Mouse (Mus musculus) testis, adult 10 weeks (tissue): ENCODE measurements around the gene C130060K24Rik. TPM values are rescaled to one million over a fixed set of nuclear protein-coding genes. Genes with fewer than 3 reads are reported as not detected.

Experiments
- polyA plus RNA-seq: library from polyadenylated mRNA; stranded (reverse); fragments of 350-450 nt; fragmentation: Illumina TruSeq; extraction: RNeasy Lipid Tissue Mini Kit (QIAGEN cat#74804); gene quantifications from one replicate; pipeline ENCODE4 v1.2.3, GENCODE M21; 2014; ENCODE audit warnings: low read depth, low replicate concordance

C130060K24Rik gene
- not detected for polyA plus RNA-seq

DNA sequence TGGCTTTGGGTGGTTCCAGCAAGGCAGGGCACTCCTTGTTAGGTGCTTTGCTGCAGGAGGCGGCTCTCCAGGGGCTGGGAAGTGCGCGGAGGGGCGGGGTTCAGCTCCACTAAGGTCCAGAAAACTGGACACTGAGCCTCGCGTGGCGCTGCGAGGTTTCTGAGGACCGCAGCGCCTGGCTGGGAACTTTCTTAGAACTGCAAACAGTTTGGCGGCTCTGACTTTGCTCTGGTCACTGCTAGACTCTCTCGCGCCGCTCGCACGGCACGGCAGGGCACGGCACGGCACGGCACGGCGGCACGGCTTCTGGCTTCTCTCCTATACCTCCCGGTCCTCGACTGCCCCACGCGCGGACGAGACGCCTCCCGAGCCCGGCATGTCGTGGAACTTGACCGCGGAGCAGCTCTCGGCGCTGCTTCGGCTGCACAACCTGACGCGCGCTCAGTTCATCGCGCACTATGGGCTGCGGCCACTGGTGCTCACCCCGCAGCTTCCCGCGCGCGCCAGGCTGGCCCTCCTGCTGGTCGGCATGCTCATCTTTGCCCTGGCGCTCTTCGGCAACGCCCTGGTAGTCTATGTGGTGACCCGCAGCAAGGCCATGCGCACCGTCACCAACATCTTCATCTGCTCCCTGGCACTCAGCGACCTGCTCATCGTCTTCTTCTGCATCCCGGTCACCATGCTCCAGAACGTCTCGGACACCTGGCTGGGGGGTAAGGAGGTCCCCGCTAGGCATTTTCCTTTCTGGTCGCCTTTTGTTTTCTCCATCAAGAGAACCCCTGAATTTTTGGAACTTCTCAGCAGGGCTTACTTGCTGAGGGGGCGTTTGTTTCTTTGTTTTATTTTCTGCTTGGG is at the start of gene C130060K24Rik:
Gene C130060K24Rik (plus strand): TSS at position 188 of the 855 bp plus-strand sequence.

Other genes starting within 250 kb of the C130060K24Rik start
- 0.70 TPM for gene Hpgds, start 236.2 kb upstream of the C130060K24Rik start, polyA plus RNA-seq
- not detected for gene Tnip3, start 144.2 kb downstream of the C130060K24Rik start, polyA plus RNA-seq